Mouse (Mus musculus): ENCODE measurements around the gene Grhl1.

The Grhl1 gene

GRCm38 (mm10) chr12:24645901-24646300, 73.8 kb downstream of the Grhl1 start:
- no peak for DNase-seq (ENCODE audit: low read depth)

GRCm38 (mm10) chr12:24648094-24648493, 76.0 kb downstream of the Grhl1 start:
- no peak for DNase-seq (ENCODE audit: low read depth)

- DNase-seq (ENCODE audit: low read depth), result no peak
Measured at GRCm38 (mm10) chr12:24650415-24651062, 78.5 kb downstream of the Grhl1 start.

- DNase-seq (ENCODE audit: low read depth), result peak; percentile 90
Measured at GRCm38 (mm10) chr12:24651063-24651557, 79.0 kb downstream of the Grhl1 start, which contains the start of gene Klf11. Klf11 (plus strand) TSS chr12:24651274.

GRCm38 (mm10) chr12:24651642-24652342, 79.7 kb downstream of the Grhl1 start:
- peak; percentile 81 for DNase-seq (ENCODE audit: low read depth)

GRCm38 (mm10) chr12:24654065-24654862, 82.2 kb downstream of the Grhl1 start:
- DNase-seq (ENCODE audit: low read depth), result no peak

GRCm38 (mm10) chr12:24656436-24656835, 84.4 kb downstream of the Grhl1 start:
- DNase-seq (ENCODE audit: low read depth), result no peak

- no peak for DNase-seq (ENCODE audit: low read depth)
Measured at GRCm38 (mm10) chr12:24658998-24659397, 86.9 kb downstream of the Grhl1 start.

GRCm38 (mm10) chr12:24659923-24660322, 87.8 kb downstream of the Grhl1 start:
- no peak for DNase-seq (ENCODE audit: low read depth)

- no peak for DNase-seq (ENCODE audit: low read depth)
Measured at GRCm38 (mm10) chr12:24661100-24661499, 89.0 kb downstream of the Grhl1 start.

- DNase-seq (ENCODE audit: low read depth), result no peak
Measured at GRCm38 (mm10) chr12:24662131-24662530, 90.0 kb downstream of the Grhl1 start.
